Mouse (Mus musculus) MEL (cell line): ENCODE results near the gene Cdc42se2. TPM values are rescaled to one million over a fixed set of nuclear protein-coding genes. Genes with fewer than 3 reads are reported as not detected.

Source experiments
- DNase-seq: peaks from one replicate; pipeline ENCODE4 v3.0.0; 2011; ENCODE audit warnings: low read depth, low spot score
- H3K27ac ChIP-seq: 2 replicates; pipeline ENCODE4 v1.5.1; 2012; ENCODE audit warnings: low read depth, mild to moderate bottlenecking, control low read depth, low read length, moderate library complexity; ENCODE audit not compliant: control insufficient read depth
- H3K27me3 ChIP-seq, 2 experiments: fragments of 150-350 bp in 1 of 2; sonication (generic) in 1 of 2; 2 replicates each; pipeline ENCODE4 v1.6.1; 2012; ENCODE audit warnings: low read length in 2 of 2, mild to moderate bottlenecking in 2 of 2, improper control_type of control experiment in 1 of 2, moderate library complexity in 1 of 2; ENCODE audit not compliant: insufficient read depth in 2 of 2, control insufficient read depth in 1 of 2
- H3K36me3 ChIP-seq, 2 experiments: 2 replicates each; pipeline ENCODE4 v1.6.1; 2012 to 2014; ENCODE audit warnings: low read length in 2 of 2, improper control_type of control experiment in 1 of 2, inconsistent platforms in 1 of 2, mild to moderate bottlenecking in 1 of 2; ENCODE audit not compliant: insufficient read depth in 2 of 2, control insufficient read depth in 1 of 2
- H3K4me1 ChIP-seq, 2 experiments: fragments of 150-350 bp in 1 of 2; sonication (generic) in 1 of 2; 2 replicates each; pipeline ENCODE4 v1.6.1; 2012; ENCODE audit warnings: low read length in 2 of 2, improper control_type of control experiment in 1 of 2, mild to moderate bottlenecking in 1 of 2; ENCODE audit not compliant: insufficient read depth in 2 of 2, control insufficient read depth in 1 of 2
- H3K4me3 ChIP-seq, 2 experiments: fragments of 150-350 bp in 1 of 2; sonication (generic) in 1 of 2; 2 replicates each; pipeline ENCODE4 v1.5.1; 2012; ENCODE audit warnings: low read depth in 2 of 2, low read length in 2 of 2, mild to moderate bottlenecking in 2 of 2, moderate library complexity in 2 of 2, control low read depth in 1 of 2, improper control_type of control experiment in 1 of 2; ENCODE audit not compliant: control insufficient read depth in 1 of 2, insufficient read depth in 1 of 2
- H3K79me2 ChIP-seq: 2 replicates; pipeline ENCODE4 v1.6.1; 2012; ENCODE audit warnings: mild to moderate bottlenecking, low read length, moderate library complexity; ENCODE audit not compliant: control insufficient read depth, poor library complexity, insufficient read depth
- H3K9ac ChIP-seq: 2 replicates; pipeline ENCODE4 v1.6.1; 2012; ENCODE audit warnings: low read depth, mild to moderate bottlenecking, control low read depth, low read length, moderate library complexity; ENCODE audit not compliant: control insufficient read depth, poor library complexity, severe bottlenecking
- H3K9me3 ChIP-seq: fragments of 150-350 bp; sonication (generic); replicated peaks from 2 replicates; pipeline ENCODE4 v1.6.1; 2012; ENCODE audit warnings: mild to moderate bottlenecking, low read length, improper control_type of control experiment, moderate library complexity; ENCODE audit not compliant: insufficient read depth
- CHD2 ChIP-seq: IDR thresholded peaks from 2 replicates; pipeline ENCODE4 v1.6.1; 2011; ENCODE audit warnings: low read length, improper control_type of control experiment
- CTCF ChIP-seq, 3 experiments: IDR thresholded peaks in 2 of 3; conservative IDR thresholded peaks in 1 of 3; 2 replicates each; pipeline ENCODE4 v1.5.1; 2011 to 2012; ENCODE audit warnings: low read length in 3 of 3, low read depth in 2 of 3, mild to moderate bottlenecking in 2 of 3, improper control_type of control experiment in 1 of 3, inconsistent platforms in 1 of 3, mixed read lengths in 1 of 3, moderate library complexity in 1 of 3; ENCODE audit not compliant: control insufficient read depth in 1 of 3, insufficient read depth in 1 of 3, poor library complexity in 1 of 3, severe bottlenecking in 1 of 3
- E2F4 ChIP-seq: IDR thresholded peaks from 2 replicates; pipeline ENCODE4 v1.6.1; 2011; ENCODE audit warnings: low read depth, low read length, improper control_type of control experiment, borderline replicate concordance
- ELF1 ChIP-seq: IDR thresholded peaks from 2 replicates; pipeline ENCODE4 v1.6.1; 2014; ENCODE audit warnings: low read depth, mild to moderate bottlenecking, inconsistent platforms, low read length, improper control_type of control experiment, moderate library complexity
- GATA1 ChIP-seq: IDR thresholded peaks from 2 replicates; pipeline ENCODE4 v1.6.1; 2011; ENCODE audit warnings: low read depth, low read length, improper control_type of control experiment
- KAT2A ChIP-seq: conservative IDR thresholded peaks from 2 replicates; pipeline ENCODE4 v1.6.1; 2012; ENCODE audit warnings: low read depth, low read length, improper control_type of control experiment, inconsistent platforms
- MAX ChIP-seq: IDR thresholded peaks from 2 replicates; pipeline ENCODE4 v1.6.1; 2011; ENCODE audit warnings: low read length, improper control_type of control experiment
- MAZ ChIP-seq: IDR thresholded peaks from 2 replicates; pipeline ENCODE4 v1.6.1; 2012; ENCODE audit warnings: low read depth, mild to moderate bottlenecking, inconsistent platforms, low read length, improper control_type of control experiment
- MEF2A ChIP-seq: IDR thresholded peaks from 2 replicates; pipeline ENCODE4 v1.6.1; 2014; ENCODE audit warnings: low read depth, mild to moderate bottlenecking, inconsistent platforms, low read length, improper control_type of control experiment; ENCODE audit not compliant: poor library complexity, insufficient replicate concordance, severe bottlenecking; ENCODE audit errors: extremely low read depth
- MYB ChIP-seq: IDR thresholded peaks from 2 replicates; pipeline ENCODE4 v1.6.1; 2011; ENCODE audit warnings: mild to moderate bottlenecking, low read depth, low read length, improper control_type of control experiment
- MYC ChIP-seq: IDR thresholded peaks from 2 replicates; pipeline ENCODE4 v1.6.1; 2011; ENCODE audit warnings: low read depth, mild to moderate bottlenecking, low read length, improper control_type of control experiment, moderate library complexity
- NELFE ChIP-seq: IDR thresholded peaks from 2 replicates; pipeline ENCODE4 v1.6.1; 2011; ENCODE audit warnings: low read depth, low read length, improper control_type of control experiment
- NRF1 ChIP-seq: IDR thresholded peaks from 2 replicates; pipeline ENCODE4 v1.6.1; 2014; ENCODE audit warnings: low read depth, mild to moderate bottlenecking, inconsistent platforms, low read length, improper control_type of control experiment, moderate library complexity; ENCODE audit not compliant: poor library complexity, insufficient read depth, severe bottlenecking
- POLR2A ChIP-seq, 2 experiments: IDR thresholded peaks; 2 replicates each; pipeline ENCODE4 v1.6.1; 2011 to 2012; ENCODE audit warnings: low read length in 2 of 2, mild to moderate bottlenecking in 2 of 2, control low read depth in 1 of 2, improper control_type of control experiment in 1 of 2, low read depth in 1 of 2, moderate library complexity in 1 of 2; ENCODE audit not compliant: control insufficient read depth in 1 of 2, insufficient read depth in 1 of 2, poor library complexity in 1 of 2
- POLR2AphosphoS2 ChIP-seq: IDR thresholded peaks from 2 replicates; pipeline ENCODE4 v1.6.1; 2011; ENCODE audit warnings: low read length, improper control_type of control experiment
- POLR2AphosphoS5 ChIP-seq: IDR thresholded peaks from 2 replicates; pipeline ENCODE4 v1.6.1; 2012; ENCODE audit warnings: low read depth, borderline replicate concordance, mild to moderate bottlenecking, inconsistent platforms, low read length, moderate library complexity, mixed read lengths
- SIN3A ChIP-seq: IDR thresholded peaks from 2 replicates; pipeline ENCODE4 v1.6.1; 2012; ENCODE audit warnings: low read length, improper control_type of control experiment, inconsistent platforms
- TBP ChIP-seq: IDR thresholded peaks from 2 replicates; pipeline ENCODE4 v1.8.0; 2011; ENCODE audit warnings: low read depth, low read length, improper control_type of control experiment
- TCF12 ChIP-seq: IDR thresholded peaks from 2 replicates; pipeline ENCODE4 v1.6.1; 2014; ENCODE audit warnings: low read depth, mild to moderate bottlenecking, inconsistent platforms, low read length, improper control_type of control experiment, moderate library complexity
- UBTF ChIP-seq: IDR thresholded peaks from 2 replicates; pipeline ENCODE4 v1.6.1; 2012; ENCODE audit warnings: low read depth, mild to moderate bottlenecking, inconsistent platforms, low read length, improper control_type of control experiment, moderate library complexity, borderline replicate concordance; ENCODE audit not compliant: insufficient read depth
- ZC3H11A ChIP-seq: IDR thresholded peaks from 2 replicates; pipeline ENCODE4 v1.6.1; 2012; ENCODE audit warnings: low read depth, mild to moderate bottlenecking, inconsistent platforms, low read length, improper control_type of control experiment
- ZMIZ1 ChIP-seq: IDR thresholded peaks from 2 replicates; pipeline ENCODE4 v1.6.1; 2012; ENCODE audit warnings: low read depth, mild to moderate bottlenecking, inconsistent platforms, low read length, improper control_type of control experiment, moderate library complexity
- ZNF384 ChIP-seq: IDR thresholded peaks from 2 replicates; pipeline ENCODE4 v1.6.1; 2012; ENCODE audit warnings: low read depth, mild to moderate bottlenecking, inconsistent platforms, low read length, improper control_type of control experiment
- polyA plus RNA-seq, 2 experiments: library from polyadenylated mRNA; stranded (reverse) in 1 of 2; unstranded in 1 of 2; fragments of >175 nt in 1 of 2; fragments of >200 nt in 1 of 2; gene quantifications; 2 replicates each; pipeline versions ENCODE4 v1.2.1 to v1.2.4; 2012; ENCODE audit warnings: low replicate concordance in 2 of 2, low read depth in 1 of 2; ENCODE audit not compliant: insufficient read length in 2 of 2, insufficient read depth in 1 of 2, missing spikeins in 1 of 2
- total RNA-seq: library from RNA; depleted of rRNA; stranded (reverse); fragments of 300-350 nt; gene quantifications from 2 replicates; pipeline ENCODE4 v1.2.3, GENCODE M21; 2012

The Cdc42se2 gene
- total and polyA plus RNA-seq, 3 experiments = 30.1 to 47.4 (median 33.4) TPM

GRCm38 (mm10) chr11:54774282-54775078, 13.0 kb downstream of the Cdc42se2 start (continued):
- no peak for TF ChIP-seq CHD2
- no peak for TF ChIP-seq MAZ
- TF ChIP-seq POLR2AphosphoS2 = no peak
- TF ChIP-seq TCF12 = peak; percentile 52
- no peak for TF ChIP-seq KAT2A
- no peak for TF ChIP-seq MEF2A
- no peak for TF ChIP-seq NRF1
- TF ChIP-seq MAX = no peak
- 0 out of 2 replicates have a peak, but pooled peaks have one; percentile 7 for TF ChIP-seq MYB
- 0 out of 2 replicates have a peak, but pooled peaks have one; percentile 33 for TF ChIP-seq NELFE
- TF ChIP-seq UBTF = 0 out of 2 replicates have a peak, but pooled peaks have one; percentile 49
- peak; percentile 63 for TF ChIP-seq SIN3A
- TF ChIP-seq GATA1 = peak; percentile 57
- 0 out of 2 replicates have a peak, but pooled peaks have one; percentile 2 for TF ChIP-seq ZC3H11A
- no peak for TF ChIP-seq POLR2AphosphoS5
- peak; percentile 80 for TF ChIP-seq ZNF384
- peak; percentile 55 for TF ChIP-seq TBP
- TF ChIP-seq POLR2A (IDR thresholded peaks at IDR 0.05; ENCODE audit: control insufficient read depth in 1 of 2, insufficient read depth in 1 of 2, low read depth in 1 of 2, low read length in 2 of 2, poor library complexity in 1 of 2) = peak in 1 of 2 experiments; percentile 56; a peak in 2 of 4 replicates
- TF ChIP-seq E2F4 = no peak
- TF ChIP-seq MYC = 0 out of 2 replicates have a peak, but pooled peaks have one; percentile 57
- 0 out of 2 replicates have a peak, but pooled peaks have one; percentile 15 for TF ChIP-seq ELF1

GRCm38 (mm10) chr11:54771549-54771948, 15.9 kb downstream of the Cdc42se2 start:
- Histone ChIP-seq H3K79me2 (peaks cover 13% of the 10 kb centered on the region), H3K36me3 (peaks cover 0 to 35% of the 10 kb centered on the region in 2 experiments; a peak in 2 of 4 replicates), H3K27ac (no peak overlapping the region), H3K4me1 (peaks cover 20 to 21% of the 10 kb centered on the region in 2 experiments), H3K4me3 (no peak overlapping the region), H3K9me3 (no peaks in the 10 kb centered on the region), H3K9ac (no peak overlapping the region), H3K27me3 (no peaks in the 10 kb centered on the region)
- no peak for DNase-seq
- TF ChIP-seq ZMIZ1 (no peak), CTCF (IDR thresholded peaks at IDR 0.05 in 2 of 3, conservative IDR thresholded peaks at IDR 0.05 in 1 of 3; ENCODE audit: control insufficient read depth in 1 of 3, insufficient read depth in 1 of 3, low read depth in 2 of 3, low read length in 3 of 3, poor library complexity in 1 of 3, severe bottlenecking in 1 of 3) (peak in 1 of 3 experiments; percentile 3; a peak in 1 of 6 replicates)
